Mouse (Mus musculus) adrenal gland, adult 2 months (tissue): ENCODE data around the gene Dnaic1. TPM values are rescaled to one million over a fixed set of nuclear protein-coding genes. Genes with fewer than 3 reads are reported as not detected.

Experiments
- DNase-seq: peaks from one replicate; pipeline ENCODE4 v3.0.0; 2021
- long read RNA-seq: library from polyadenylated mRNA; stranded (forward); transcript quantifications from one replicate; pipeline ENCODE4 v2.0.0, GENCODE M21; 2021
- polyA plus RNA-seq: library from polyadenylated mRNA; depleted of rRNA; stranded (reverse); fragments of >200 nt; gene quantifications from 2 replicates; pipeline ENCODE4 v1.2.3, GENCODE M21; 2012; rRNA removed
- total RNA-seq, 2 experiments: library from RNA; stranded (reverse); gene quantifications; 2 replicates each; pipeline ENCODE4 v1.2.3; 2021

Dnaic1 gene
- total RNA-seq (under 1 TPM in 1 of 2 experiments, not detected in 1; 0.46 TPM), polyA plus RNA-seq (0.38 and 0.43 TPM in 2 replicates)
- long read RNA-seq = 0 reads

DNA sequence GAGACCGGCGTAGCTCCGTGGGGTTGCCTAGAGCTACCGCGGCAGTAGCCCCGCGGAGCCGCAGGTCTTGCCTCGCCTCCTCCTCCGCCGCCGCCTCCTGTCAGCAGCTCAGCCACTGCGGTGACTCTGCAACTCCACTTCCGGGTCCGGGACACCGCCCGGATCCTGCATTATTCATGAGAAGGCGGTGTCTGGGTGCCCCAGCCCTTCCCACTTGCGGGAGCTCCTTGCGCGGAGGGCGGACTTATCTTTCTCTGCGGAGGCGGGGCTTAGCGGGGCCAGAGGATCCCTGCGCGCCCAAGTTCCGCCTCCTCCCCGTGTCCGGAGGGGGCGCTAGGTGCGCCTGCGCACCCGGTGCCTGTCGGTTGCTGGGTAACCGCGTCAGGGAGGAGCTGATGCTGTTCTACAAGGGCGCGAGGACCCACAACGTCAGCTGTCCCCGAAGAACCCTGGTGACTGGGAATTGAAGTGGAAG lies at the start of gene Dnaic1, which contains the start of gene Fam219a:
TSS of gene Dnaic1 (plus strand) at position 365 of the 475 bp plus-strand sequence.
TSS of gene Fam219a (minus strand) at position 128 of the 475 bp plus-strand sequence.
- peak; percentile 100 for DNase-seq

DNA sequence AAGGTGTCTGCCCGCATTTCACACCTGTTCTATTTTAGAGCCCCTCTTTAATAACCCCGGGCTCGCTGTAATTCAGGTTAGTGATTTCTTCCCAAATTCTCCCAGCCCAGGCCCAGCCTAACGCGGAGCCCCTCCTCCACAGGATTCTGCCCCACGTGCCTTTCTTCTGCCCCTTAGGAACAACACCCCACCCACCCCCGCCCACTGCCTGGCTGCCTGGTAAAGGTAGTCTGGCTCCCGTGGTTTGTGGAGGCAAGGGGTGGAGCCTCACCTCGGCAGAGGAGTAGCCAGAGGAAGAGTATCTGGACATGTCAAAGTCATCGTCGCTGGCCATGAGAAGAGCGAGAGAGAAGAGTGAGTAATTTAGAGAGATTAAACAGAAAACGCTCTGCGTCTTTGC lies 48.9 kb upstream of the Dnaic1 start:
- no peak for DNase-seq

DNA sequence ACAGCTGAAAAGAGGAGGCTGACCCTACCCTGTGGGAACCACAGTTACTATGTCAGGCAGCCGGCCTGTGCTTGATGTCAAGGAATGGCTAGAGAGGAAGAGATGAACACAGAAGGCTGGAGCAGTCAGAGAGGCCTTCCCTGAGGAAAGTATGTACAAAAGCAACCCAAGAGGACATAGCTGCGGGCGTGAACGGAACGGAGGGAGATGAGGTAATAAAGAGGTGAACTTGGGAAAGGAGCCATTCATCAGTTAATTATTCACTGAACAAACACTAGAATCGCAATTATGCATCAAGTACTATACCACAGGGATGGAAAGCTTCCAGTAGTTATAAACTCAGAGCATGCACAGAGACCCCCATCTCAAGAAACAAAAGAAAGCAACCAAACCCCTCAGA lies 47.4 kb upstream of the Dnaic1 start:
- DNase-seq = no peak

DNA sequence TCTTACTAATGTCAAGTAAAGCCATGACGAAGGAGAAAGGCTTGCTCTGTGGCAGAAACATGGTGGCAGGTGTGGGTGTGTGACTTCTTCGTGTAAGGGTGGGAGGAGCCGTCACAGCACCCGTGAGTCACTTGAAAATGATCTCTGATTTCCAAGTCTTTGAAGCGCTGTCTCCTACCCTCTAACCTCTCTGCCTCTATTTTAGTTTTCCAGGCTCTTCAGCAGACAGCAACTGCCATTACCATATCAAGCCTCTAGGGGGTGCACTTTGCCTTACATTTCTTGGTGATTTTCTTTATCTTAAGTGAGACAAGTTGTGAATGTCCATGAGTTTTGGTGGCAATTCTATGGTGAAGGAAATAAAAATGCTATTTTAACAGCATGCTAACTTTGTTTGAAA lies 46.8 kb upstream of the Dnaic1 start:
- DNase-seq = peak; percentile 40

DNA sequence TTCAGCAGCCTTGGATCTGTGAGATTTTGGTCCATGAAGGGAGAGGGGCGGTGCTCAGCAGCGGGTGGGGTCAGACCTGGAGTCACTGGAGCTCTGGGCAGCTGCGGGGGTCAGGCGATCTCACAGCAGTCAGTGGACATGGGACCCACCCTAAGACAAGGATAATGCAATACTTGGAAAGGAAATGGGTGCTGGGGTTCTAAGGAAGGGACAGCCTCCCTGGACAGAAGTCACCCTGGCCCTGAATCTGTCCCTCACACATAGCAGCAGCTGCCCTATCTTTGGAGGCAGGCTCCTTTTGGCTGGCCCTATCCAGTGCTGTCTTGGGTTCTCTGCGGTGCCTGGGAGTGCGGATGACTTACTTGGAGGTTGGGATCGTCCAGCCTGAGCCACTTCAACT lies 45.7 kb upstream of the Dnaic1 start:
- no peak for DNase-seq

DNA sequence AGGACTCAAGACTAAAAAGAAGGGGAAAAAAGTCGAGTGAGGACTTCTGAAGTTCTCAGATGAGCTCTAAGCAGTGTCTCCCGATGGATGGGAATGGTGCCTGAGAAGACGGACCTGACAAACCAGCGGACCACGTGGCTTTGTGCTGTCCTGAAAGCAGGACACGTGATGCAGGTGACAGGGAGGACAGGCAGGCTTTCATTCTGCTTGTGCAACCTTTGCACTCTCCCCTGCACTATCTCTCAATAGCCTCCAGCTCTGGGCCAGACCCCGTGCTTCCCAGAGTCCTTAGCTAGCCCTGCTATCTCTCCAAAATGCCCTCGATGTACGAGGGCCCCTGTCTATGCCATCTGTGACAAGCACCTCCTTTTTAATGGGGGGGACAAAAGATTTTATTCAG lies 44.7 kb upstream of the Dnaic1 start:
- DNase-seq = no peak

DNA sequence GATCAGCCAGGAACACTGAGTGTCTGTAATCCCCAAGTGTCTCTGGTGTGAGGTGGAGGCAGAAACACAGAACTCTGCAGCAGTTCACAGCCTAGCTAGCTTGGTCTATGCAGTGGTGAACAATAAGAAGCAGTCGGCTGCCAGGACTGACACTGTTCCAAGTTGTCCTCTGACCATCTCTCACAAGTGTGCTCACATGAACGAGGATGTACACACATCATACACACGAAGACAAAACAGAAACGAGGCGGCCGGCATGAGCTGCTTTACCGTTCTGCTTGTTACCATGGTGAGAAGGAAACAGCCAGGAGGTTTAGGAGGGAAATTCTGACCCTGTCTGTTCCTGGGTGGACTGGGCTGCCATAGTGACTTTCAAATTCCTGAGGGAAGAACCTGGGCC lies 43.0 kb upstream of the Dnaic1 start:
- no peak for DNase-seq

- no peak for DNase-seq
Observed at GRCm38 (mm10) chr4:41527076-41527475, 42.5 kb upstream of the Dnaic1 start.

- DNase-seq = peak; percentile 57
Observed at GRCm38 (mm10) chr4:41527996-41528395, 41.6 kb upstream of the Dnaic1 start.

GRCm38 (mm10) chr4:41532420-41532819 lies 37.2 kb upstream of the Dnaic1 start:
- no peak for DNase-seq

- DNase-seq = no peak
Observed at GRCm38 (mm10) chr4:41534866-41535265, 34.7 kb upstream of the Dnaic1 start.

DNA sequence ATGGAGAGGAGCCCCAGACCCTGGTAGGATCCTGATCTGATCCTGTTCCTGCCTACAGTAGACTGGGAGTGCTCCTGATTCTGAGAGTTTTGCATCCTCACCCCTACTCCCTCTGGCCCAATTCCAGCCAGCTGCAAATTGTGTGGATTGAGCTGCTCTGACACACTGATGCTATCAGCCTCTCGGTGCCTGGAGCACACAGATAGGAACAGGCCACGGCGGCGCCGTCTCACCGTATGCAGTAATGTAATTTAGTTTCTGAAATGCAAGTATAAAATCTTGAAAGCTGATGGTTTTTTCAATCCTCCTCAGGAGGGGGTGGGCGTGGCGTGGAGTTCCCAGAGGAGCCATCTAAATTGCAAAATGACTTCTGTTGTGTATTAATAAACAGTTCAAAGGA lies 27.4 kb upstream of the Dnaic1 start:
- DNase-seq = no peak

GRCm38 (mm10) chr4:41545985-41546384 lies 23.6 kb upstream of the Dnaic1 start:
- peak; percentile 73 for DNase-seq

- no peak for DNase-seq
Observed at GRCm38 (mm10) chr4:41547086-41547485, 22.5 kb upstream of the Dnaic1 start.

GRCm38 (mm10) chr4:41552529-41552928 lies 17.0 kb upstream of the Dnaic1 start:
- DNase-seq = peak; percentile 77

- DNase-seq = no peak
Observed at GRCm38 (mm10) chr4:41553116-41553515, 16.5 kb upstream of the Dnaic1 start.

GRCm38 (mm10) chr4:41554994-41555663 lies 14.4 kb upstream of the Dnaic1 start:
- peak; percentile 79 for DNase-seq

GRCm38 (mm10) chr4:41556311-41556953 lies 13.1 kb upstream of the Dnaic1 start:
- DNase-seq = no peak

DNA sequence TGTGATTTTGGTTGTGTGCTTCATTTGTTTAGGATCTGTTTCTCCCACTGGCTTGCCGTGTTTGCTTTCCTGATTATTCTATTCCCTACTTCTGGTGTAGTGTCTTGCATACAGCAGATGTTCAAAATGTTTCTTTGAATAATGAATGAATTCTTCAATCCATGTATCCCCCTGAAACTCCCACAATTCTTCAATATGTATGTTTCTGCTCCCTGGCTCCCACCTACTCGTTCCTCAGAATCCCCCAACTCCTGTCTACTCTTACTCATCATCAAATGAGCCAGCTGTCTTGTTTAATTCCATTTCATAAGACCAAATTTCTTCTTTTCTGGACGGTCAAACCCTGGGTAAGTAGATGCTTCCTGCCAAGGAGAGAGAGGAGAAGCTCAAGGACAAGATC lies 12.5 kb upstream of the Dnaic1 start:
- DNase-seq = no peak

GRCm38 (mm10) chr4:41563297-41563696 lies 6.3 kb upstream of the Dnaic1 start:
- no peak for DNase-seq

DNA sequence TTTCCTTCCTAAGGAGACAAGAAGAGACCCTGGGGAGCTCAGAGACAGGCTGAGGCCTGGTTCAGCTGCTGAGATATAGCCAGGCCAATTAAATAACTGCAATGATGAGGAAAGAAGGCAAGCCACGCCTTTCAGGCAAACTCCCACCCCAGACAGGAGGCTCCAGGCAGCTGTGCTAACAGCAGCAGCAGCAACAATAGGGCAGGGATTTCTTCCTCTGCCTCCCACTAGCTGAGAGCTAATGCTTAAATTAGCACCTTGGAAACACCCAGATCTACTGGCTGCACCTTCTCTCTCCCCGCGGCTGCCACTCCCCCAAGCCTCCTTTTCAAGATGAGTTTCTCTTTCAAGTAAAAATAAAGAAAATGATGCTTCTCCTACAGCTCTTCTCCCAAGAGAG lies 3.5 kb upstream of the Dnaic1 start:
- DNase-seq = no peak

DNA sequence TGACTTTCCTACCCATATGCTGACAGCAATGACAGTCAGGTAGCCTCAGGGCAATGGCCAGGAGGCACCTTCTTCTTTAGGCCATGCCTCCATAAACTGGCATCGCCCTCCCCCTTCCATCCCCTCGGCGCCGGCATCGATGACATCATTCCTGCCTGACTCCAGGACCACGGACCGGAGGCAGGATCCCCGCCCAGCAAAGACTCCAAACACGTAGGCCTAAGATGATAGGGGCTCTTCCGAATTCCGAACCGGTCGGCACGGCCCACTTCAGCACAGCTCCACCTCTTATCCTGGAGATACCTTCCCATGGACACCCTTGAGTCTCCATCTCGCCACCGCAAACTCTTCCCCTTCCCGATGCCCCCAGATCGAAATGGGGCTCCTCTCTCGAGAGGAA lies 1.3 kb upstream of the Dnaic1 start:
- peak; percentile 55 for DNase-seq

DNA sequence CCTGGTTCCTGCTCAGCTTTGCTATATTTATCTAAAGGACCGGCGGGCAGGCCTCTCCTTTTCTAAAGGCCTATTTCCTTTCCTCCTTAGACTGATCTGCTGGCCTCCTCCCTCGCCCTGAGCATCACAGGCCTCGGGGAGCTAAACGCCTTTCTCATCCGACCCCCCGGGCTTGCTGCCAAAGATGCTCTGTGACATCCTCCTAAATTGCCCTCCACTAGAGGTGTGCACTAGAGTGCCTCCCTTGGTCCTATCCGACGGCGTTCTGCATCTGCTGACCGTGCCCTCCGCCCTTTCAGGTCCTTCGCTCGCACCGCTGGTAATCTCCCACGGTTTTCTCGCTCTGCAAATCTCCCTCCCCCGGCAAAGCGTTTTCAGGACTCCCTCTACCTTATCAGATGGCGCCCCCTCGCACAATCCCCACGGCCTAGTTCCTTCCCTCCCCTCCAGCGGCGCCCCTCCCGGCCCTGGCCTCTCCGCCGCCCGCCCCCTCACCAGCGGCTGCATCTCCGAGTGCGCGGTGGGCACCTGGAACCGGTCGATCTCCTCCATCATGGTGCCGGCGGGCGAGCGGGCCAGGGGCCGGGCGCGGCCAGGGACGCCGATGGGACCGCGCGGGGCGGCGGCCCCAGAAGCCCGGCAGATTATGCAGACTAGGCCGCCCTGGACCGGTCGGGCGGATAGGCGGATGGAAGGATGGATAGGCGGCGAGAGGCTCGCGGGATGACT lies 729 bp upstream of the Dnaic1 start:
- DNase-seq = no peak
